Mouse (Mus musculus) C2C12 (cell line): ENCODE measurements around the gene Prkaa1.

Source experiments
- CEBPB ChIP-seq: IDR thresholded peaks from one replicate; pipeline ENCODE4 v1.6.1; 2011; ENCODE audit warnings: low read depth, mild to moderate bottlenecking, control low read depth, moderate library complexity
- CTCF ChIP-seq: IDR thresholded peaks from one replicate; pipeline ENCODE4 v1.5.1; 2011; ENCODE audit not compliant: control insufficient read depth, insufficient read depth, insufficient read length
- FOSL1 ChIP-seq: IDR thresholded peaks from one replicate; pipeline ENCODE4 v1.8.0; 2011; ENCODE audit warnings: mild to moderate bottlenecking, low read length; ENCODE audit not compliant: poor library complexity, insufficient read depth, severe bottlenecking
- MAX ChIP-seq: IDR thresholded peaks from one replicate; pipeline ENCODE4 v1.6.1; 2011; ENCODE audit warnings: mild to moderate bottlenecking, control low read depth
- MYOD1 ChIP-seq: IDR thresholded peaks from one replicate; pipeline ENCODE4 v1.6.1; 2011; ENCODE audit warnings: low read depth; ENCODE audit not compliant: control insufficient read depth, insufficient read length
- MYOG ChIP-seq: IDR thresholded peaks from one replicate; pipeline ENCODE4 v1.6.1; 2011; ENCODE audit not compliant: control insufficient read depth, insufficient read length; ENCODE audit errors: extremely low read depth
- USF1 ChIP-seq: IDR thresholded peaks from one replicate; pipeline ENCODE4 v1.6.1; 2011; ENCODE audit warnings: low read depth, mild to moderate bottlenecking, control low read depth, moderate library complexity

- no peak for TF ChIP-seq CTCF
- TF ChIP-seq MAX = no peak
- no peak for TF ChIP-seq USF1
- TF ChIP-seq MYOD1 = no peak
- TF ChIP-seq MYOG = no peak
- TF ChIP-seq CEBPB = peak; percentile 85
- no peak for TF ChIP-seq FOSL1
Observed at GRCm38 (mm10) chr15:5126456-5126855, 17.2 kb upstream of the Prkaa1 start.
